18 mouse cellular contexts compared by ENCODE assay signal in the genomic region with DNA sequence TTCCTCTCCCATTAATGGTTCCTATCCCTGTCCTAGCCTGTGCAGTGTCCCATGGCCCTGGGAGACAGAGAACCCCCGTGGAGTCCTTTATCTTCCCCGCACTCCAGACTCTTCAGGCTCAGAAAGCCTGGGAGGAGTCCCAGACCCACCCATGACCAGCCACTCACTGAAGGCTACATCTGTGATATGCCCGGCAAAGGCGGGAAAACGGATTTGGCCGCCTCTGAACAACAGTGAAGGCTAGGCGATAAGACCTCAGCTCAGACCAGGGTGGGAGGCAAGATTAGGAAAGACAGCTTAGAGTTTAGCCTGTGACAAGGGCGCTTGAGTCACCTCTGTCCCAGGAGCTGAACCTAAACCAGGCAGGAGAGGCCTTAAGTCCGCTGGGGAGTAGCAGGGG. TPM values are rescaled to one million over a fixed set of nuclear protein-coding genes. Genes with fewer than 3 reads are reported as not detected.
DNase-seq lines count a peak whose midpoint lies in the region; ATAC-seq lines count a peak whose summit lies in the region.
"Had no signal": no experiment of that assay in that cellular context is flagged by ENCODE, and none has a peak within 500 bp of the region (broad histone marks: within the 10 kb centered on the region; RNA-seq: fewer than 3 reads in every experiment).

No protein-coding gene starts in this region.

- ATAC-seq in lung, embryonic 15.5 days (ENCODE audit: borderline replicate concordance, extremely low read depth, low FRiP score, low TSS enrichment): 0 out of 2 replicates have a peak, but pooled peaks have one; percentile 17
- ATAC-seq in liver, embryonic 11.5 days (replicated peaks; ENCODE audit: low FRiP score): peak; percentile 87
- ATAC-seq: forebrain, postnatal 0 days; midbrain, embryonic 13.5 days had no signal

- no peaks in the 10 kb centered on the region for H3K4me1 ChIP-seq in lung, embryonic 15.5 days
- peaks cover 39% of the 10 kb centered on the region for H3K4me1 ChIP-seq in liver, embryonic 11.5 days (replicated peaks; ENCODE audit: control insufficient read depth, insufficient read depth, low read length)

- no peaks in the 10 kb centered on the region for H3K36me3 ChIP-seq in lung, embryonic 15.5 days
- H3K36me3 ChIP-seq in liver, embryonic 11.5 days (ENCODE audit: control insufficient read depth, insufficient read depth, low read length): peaks cover 16% of the 10 kb centered on the region
- H3K36me3 ChIP-seq: hindbrain, embryonic 13.5 days; midbrain, embryonic 13.5 days had no signal

- H3K4me3 ChIP-seq in lung, embryonic 15.5 days: no peak overlapping the region
- peak overlapping the region; percentile 53 for H3K4me3 ChIP-seq in liver, embryonic 11.5 days (ENCODE audit: low read depth, low read length)
- H3K4me3 ChIP-seq: hindbrain, embryonic 13.5 days; midbrain, embryonic 13.5 days had no signal

- H3K27ac ChIP-seq in lung, embryonic 15.5 days: no peak overlapping the region
- peak overlapping the region; percentile 97 for H3K27ac ChIP-seq in liver, embryonic 11.5 days (ENCODE audit: low read depth, low read length)
- H3K27ac ChIP-seq: hindbrain, embryonic 13.5 days; midbrain, embryonic 13.5 days had no signal

- WGBS in lung, embryonic 15.5 days: 67% methylated on average over 9 of the region's 9 CpGs
- 33% methylated on average over 9 of the region's 9 CpGs for WGBS in liver, embryonic 11.5 days

- intact Hi-C loops in left cerebral cortex, postnatal 10 days (cut with DNase I): no loop called here

- no peak for DNase-seq in lung, postnatal 36 days
- peak; percentile 88 for DNase-seq in c-Kit-positive CD71-positive TER-119-negative erythroid progenitor cells, embryonic 14.5 days (ENCODE audit: low read depth)
- no peak for DNase-seq in liver, embryonic 11.5 days (ENCODE audit: low spot score)
- DNase-seq in spleen, postnatal 4 days (ENCODE audit: low spot score in 2 of 2): peak; percentile 81 to 84
- DNase-seq in left cerebral cortex, postnatal 10 days (ENCODE audit: extremely low spot score in 1 of 2, low spot score in 2 of 2): no peak
- DNase-seq in thymus, postnatal 14 days: no peak
- DNase-seq: adrenal gland, postnatal 14 days; cerebellum, adult 11 months; forebrain, postnatal 0 days; gastrocnemius, postnatal 14 days; kidney, adult 8-10 months had no signal

- H3K4me2 ChIP-seq in lung, embryonic 15.5 days: no peak overlapping the region
- H3K4me2 ChIP-seq in liver, embryonic 11.5 days: peak overlapping the region; percentile 87
- H3K4me2 ChIP-seq: hindbrain, embryonic 13.5 days; lung, embryonic 14.5 days; midbrain, embryonic 13.5 days had no signal

- no peak overlapping the region for H3K9ac ChIP-seq in lung, embryonic 15.5 days
- H3K9ac ChIP-seq in liver, embryonic 11.5 days (ENCODE audit: low read depth, low read length): peak overlapping the region; percentile 73
- H3K9ac ChIP-seq: forebrain, postnatal 0 days; hindbrain, embryonic 13.5 days; lung, embryonic 14.5 days; midbrain, embryonic 13.5 days had no signal

- peaks cover 13% of the 10 kb centered on the region for H3K27me3 ChIP-seq in lung, embryonic 15.5 days
- H3K27me3 ChIP-seq in liver, embryonic 11.5 days (replicated peaks; ENCODE audit: control insufficient read depth, insufficient read depth, low read length): no peaks in the 10 kb centered on the region

- H3K9me3 ChIP-seq in lung, embryonic 15.5 days: no peaks in the 10 kb centered on the region
- H3K9me3 ChIP-seq in liver, embryonic 11.5 days (ENCODE audit: control insufficient read depth, low read length): no peaks in the 10 kb centered on the region
- H3K9me3 ChIP-seq: hindbrain, embryonic 13.5 days; midbrain, embryonic 13.5 days had no signal

RNA-seq across cellular contexts. Expression of a gene that starts 4.9 kb away (rescaled TPM):
- polyA plus RNA-seq in lung, embryonic 15.5 days (2015; fragmentation: Nextera tagmentation; extraction: Ambion mirVana): 0.49 and 1.0 TPM in 2 replicates
- polyA plus RNA-seq in liver, embryonic 11.5 days (2014; fragmentation: Nextera tagmentation; extraction: Ambion mirVana): 143 and 151 TPM in 2 replicates
- not detected for total RNA-seq in left cerebral cortex, postnatal 10 days (2021)
- total RNA-seq: forebrain, postnatal 0 days; gastrocnemius, postnatal 14 days; left cerebral cortex, postnatal 25 days had no signal
- polyA plus RNA-seq: cortical plate, adult 2 months; forebrain, postnatal 0 days had no signal

RNA-seq across cellular contexts. Expression of a gene that starts 24.2 kb away (rescaled TPM):
- polyA plus RNA-seq in lung, embryonic 15.5 days (2015; fragmentation: Nextera tagmentation; extraction: Ambion mirVana): 17.8 and 20.6 TPM in 2 replicates
- 20.7 and 21.3 TPM in 2 replicates for polyA plus RNA-seq in liver, embryonic 11.5 days (2014; fragmentation: Nextera tagmentation; extraction: Ambion mirVana)
- 10 to 100 TPM; 42.4 to 43.0 TPM for total RNA-seq in left cerebral cortex, postnatal 10 days (2021)

RNA-seq across cellular contexts. Expression of a gene that starts 33.3 kb away (rescaled TPM):
- polyA plus RNA-seq in lung, embryonic 15.5 days (2015; fragmentation: Nextera tagmentation; extraction: Ambion mirVana): 45.3 and 46.7 TPM in 2 replicates
- polyA plus RNA-seq in liver, embryonic 11.5 days (2014; fragmentation: Nextera tagmentation; extraction: Ambion mirVana): 30.8 and 32.9 TPM in 2 replicates
- 10 to 100 TPM; 18.6 to 20.2 TPM for total RNA-seq in left cerebral cortex, postnatal 10 days (2021)

RNA-seq across cellular contexts. Expression of a gene that starts 53.7 kb away (rescaled TPM):
- 1.9 TPM in 1 of 2 replicates, not detected in the other for polyA plus RNA-seq in lung, embryonic 15.5 days (2015; fragmentation: Nextera tagmentation; extraction: Ambion mirVana)
- polyA plus RNA-seq in liver, embryonic 11.5 days (2014; fragmentation: Nextera tagmentation; extraction: Ambion mirVana): not detected in 2 replicates
- total RNA-seq in left cerebral cortex, postnatal 10 days (2021): not detected
- total RNA-seq: forebrain, postnatal 0 days; gastrocnemius, postnatal 14 days; left cerebral cortex, postnatal 25 days had no signal
- polyA plus RNA-seq: forebrain, postnatal 0 days; lung, embryonic 14.5 days; neural tube, embryonic 11.5 days had no signal

Comparison
In these comparisons a context has a peak if more than half of its experiments do, and no peak if none do; other contexts are left out.
1. DNase-seq: peak in c-Kit-positive CD71-positive TER-119-negative erythroid progenitor cells, embryonic 14.5 days (single experiment) and spleen, postnatal 4 days (2 of 2); none in lung, postnatal 36 days (single experiment), liver, embryonic 11.5 days (single experiment), left cerebral cortex, postnatal 10 days (0 of 2) and thymus, postnatal 14 days (single experiment).
2. RNA of a gene that starts 4.9 kb away (polyA plus RNA-seq): 143 to 151 TPM in liver, embryonic 11.5 days; 0.49 to 1.0 TPM in lung, embryonic 15.5 days; every median in the first group is over 10 times any median in the second.